Mouse (Mus musculus): ENCODE data around the gene Vwa7. TPM values are rescaled to one million over a fixed set of nuclear protein-coding genes. Genes with fewer than 3 reads are reported as not detected.

The Vwa7 gene
- total and polyA plus RNA-seq, 3 experiments, result 9.8 to 10.4 TPM; not detected in 1

- Histone ChIP-seq H3K27ac (ENCODE audit: control insufficient read depth, low read depth, low read length) (no peak overlapping the region), H3K36me3 (ENCODE audit: control insufficient read depth in 1 of 2, insufficient read depth in 2 of 2, low read length in 2 of 2) (peaks cover 6 to 9% of the 10 kb centered on the region in 2 experiments), H3K79me2 (ENCODE audit: control insufficient read depth, insufficient read depth, low read length, poor library complexity) (peaks cover 4% of the 10 kb centered on the region; the same call in 1 of the 2 replicates), H3K27me3 (ENCODE audit: control insufficient read depth in 1 of 2, insufficient read depth in 2 of 2, low read length in 2 of 2) (no peaks in the 10 kb centered on the region), H3K9ac (ENCODE audit: control insufficient read depth, low read depth, low read length, poor library complexity, severe bottlenecking) (no peak overlapping the region), H3K4me1 (ENCODE audit: control insufficient read depth in 1 of 2, insufficient read depth in 2 of 2, low read length in 2 of 2) (peaks cover 0 to 15% of the 10 kb centered on the region in 2 experiments; a peak in 3 of 4 replicates), H3K4me3 (ENCODE audit: control insufficient read depth in 1 of 2, insufficient read depth in 1 of 2, low read depth in 2 of 2, low read length in 2 of 2) (no peak overlapping the region), H3K9me3 (replicated peaks; ENCODE audit: insufficient read depth, low read length) (no peaks in the 10 kb centered on the region)
- DNase-seq (ENCODE audit: low read depth, low spot score), result no peak
- no peak for TF ChIP-seq NRF1 (IDR thresholded peaks at IDR 0.05; ENCODE audit: insufficient read depth, low read depth, low read length, poor library complexity, severe bottlenecking)
Observed at GRCm38 (mm10) chr17:35012430-35012829, 3.9 kb upstream of the Vwa7 start.

GRCm38 (mm10) chr17:35013221-35013620, 3.2 kb upstream of the Vwa7 start:
- DNase-seq (ENCODE audit: low read depth, low spot score), result no peak
- peaks cover 6 to 9% of the 10 kb centered on the region in 2 experiments for H3K36me3 ChIP-seq (ENCODE audit: control insufficient read depth in 1 of 2, insufficient read depth in 2 of 2, low read length in 2 of 2)
- peaks cover 0 to 12% of the 10 kb centered on the region in 2 experiments; a peak in 3 of 4 replicates for H3K4me1 ChIP-seq (ENCODE audit: control insufficient read depth in 1 of 2, insufficient read depth in 2 of 2, low read length in 2 of 2)
- H3K9me3 ChIP-seq (replicated peaks; ENCODE audit: insufficient read depth, low read length), result no peaks in the 10 kb centered on the region
- no peak overlapping the region for H3K4me3 ChIP-seq (ENCODE audit: control insufficient read depth in 1 of 2, insufficient read depth in 1 of 2, low read depth in 2 of 2, low read length in 2 of 2)
- no peak overlapping the region for H3K27ac ChIP-seq (ENCODE audit: control insufficient read depth, low read depth, low read length)
- H3K9ac ChIP-seq (ENCODE audit: control insufficient read depth, low read depth, low read length, poor library complexity, severe bottlenecking), result no peak overlapping the region
- H3K79me2 ChIP-seq (ENCODE audit: control insufficient read depth, insufficient read depth, low read length, poor library complexity), result peaks cover 1% of the 10 kb centered on the region; the same call in 1 of the 2 replicates
- no peaks in the 10 kb centered on the region for H3K27me3 ChIP-seq (ENCODE audit: control insufficient read depth in 1 of 2, insufficient read depth in 2 of 2, low read length in 2 of 2)
- no peak for TF ChIP-seq USF2 (IDR thresholded peaks at IDR 0.05; ENCODE audit: borderline replicate concordance in 1 of 2, insufficient read depth in 1 of 2, low read depth in 1 of 2, low read length in 2 of 2)
- no peak for TF ChIP-seq CTCF (IDR thresholded peaks at IDR 0.05 in 2 of 3, conservative IDR thresholded peaks at IDR 0.05 in 1 of 3; ENCODE audit: control insufficient read depth in 1 of 3, insufficient read depth in 1 of 3, low read depth in 2 of 3, low read length in 3 of 3, poor library complexity in 1 of 3, severe bottlenecking in 1 of 3)
- TF ChIP-seq KAT2A (conservative IDR thresholded peaks at IDR 0.05; ENCODE audit: low read depth, low read length), result no peak
- no peak for TF ChIP-seq JUND (IDR thresholded peaks at IDR 0.05; ENCODE audit: low read depth, low read length)
- no peak for TF ChIP-seq POLR2A (IDR thresholded peaks at IDR 0.05; ENCODE audit: control insufficient read depth in 1 of 2, insufficient read depth in 1 of 2, low read depth in 1 of 2, low read length in 2 of 2, poor library complexity in 1 of 2)
- no peak for TF ChIP-seq USF1 (IDR thresholded peaks at IDR 0.05; ENCODE audit: low read depth, low read length)
- TF ChIP-seq NRF1 (IDR thresholded peaks at IDR 0.05; ENCODE audit: insufficient read depth, low read depth, low read length, poor library complexity, severe bottlenecking), result no peak
- no peak for TF ChIP-seq ZC3H11A (IDR thresholded peaks at IDR 0.05; ENCODE audit: low read depth, low read length)
- TF ChIP-seq CHD2 (IDR thresholded peaks at IDR 0.05; ENCODE audit: low read length), result no peak
- TF ChIP-seq E2F4 (IDR thresholded peaks at IDR 0.05; ENCODE audit: borderline replicate concordance, low read depth, low read length), result no peak
- no peak for TF ChIP-seq POLR2AphosphoS5 (IDR thresholded peaks at IDR 0.05; ENCODE audit: borderline replicate concordance, low read depth, low read length)
- no peak for TF ChIP-seq POLR2AphosphoS2 (IDR thresholded peaks at IDR 0.05; ENCODE audit: low read length)

- TF ChIP-seq TAL1 (IDR thresholded peaks at IDR 0.05; ENCODE audit: low read length) (no peak), ZC3H11A (IDR thresholded peaks at IDR 0.05; ENCODE audit: low read depth, low read length) (no peak)
- H3K79me2 ChIP-seq (ENCODE audit: control insufficient read depth, insufficient read depth, low read length, poor library complexity), result no peaks in the 10 kb centered on the region
- peaks cover 0 to 13% of the 10 kb centered on the region in 2 experiments; a peak in 3 of 4 replicates for H3K4me1 ChIP-seq (ENCODE audit: control insufficient read depth in 1 of 2, insufficient read depth in 2 of 2, low read length in 2 of 2)
- no peaks in the 10 kb centered on the region for H3K9me3 ChIP-seq (replicated peaks; ENCODE audit: insufficient read depth, low read length)
- no peak overlapping the region for H3K4me3 ChIP-seq (ENCODE audit: control insufficient read depth in 1 of 2, insufficient read depth in 1 of 2, low read depth in 2 of 2, low read length in 2 of 2)
- DNase-seq (ENCODE audit: low read depth, low spot score), result no peak
- no peak overlapping the region for H3K27ac ChIP-seq (ENCODE audit: control insufficient read depth, low read depth, low read length)
- peaks cover 0 to 9% of the 10 kb centered on the region in 2 experiments; a peak in 3 of 4 replicates for H3K36me3 ChIP-seq (ENCODE audit: control insufficient read depth in 1 of 2, insufficient read depth in 2 of 2, low read length in 2 of 2)
- H3K9ac ChIP-seq (ENCODE audit: control insufficient read depth, low read depth, low read length, poor library complexity, severe bottlenecking), result no peak overlapping the region
- no peaks in the 10 kb centered on the region for H3K27me3 ChIP-seq (ENCODE audit: control insufficient read depth in 1 of 2, insufficient read depth in 2 of 2, low read length in 2 of 2)
Observed at GRCm38 (mm10) chr17:35015296-35015695, 1.1 kb upstream of the Vwa7 start.

All from MEL (cell line).